Mouse (Mus musculus): ENCODE results near the gene Ano6. TPM values are rescaled to one million over a fixed set of nuclear protein-coding genes. Genes with fewer than 3 reads are reported as not detected.

Ano6 gene
- polyA plus RNA-seq, 1 experiment from 2014 or later = 27.8 TPM

GRCm38 (mm10) chr15:95762661-95763303, 27.9 kb upstream of the Ano6 start:
- Histone ChIP-seq H3K27me3 (ENCODE audit: control insufficient read depth, insufficient read depth, low read length) (no peaks in the 10 kb centered on the region), H3K27ac (replicated peaks; ENCODE audit: low read depth, low read length) (no peak overlapping the region), H3K36me3 (ENCODE audit: control insufficient read depth, insufficient read depth, low read length) (no peaks in the 10 kb centered on the region), H3K4me1 (ENCODE audit: control insufficient read depth, insufficient read depth, low read length) (no peaks in the 10 kb centered on the region), H3K4me3 (replicated peaks; ENCODE audit: low read depth, low read length) (no peak overlapping the region), H3K4me2 (ENCODE audit: low read length) (no peak overlapping the region), H3K9ac (replicated peaks; ENCODE audit: low read length) (no peak overlapping the region), H3K9me3 (ENCODE audit: control insufficient read depth, low read length) (no peaks in the 10 kb centered on the region)
- DNase-seq = peak; percentile 90
- 35% methylated on average over 12 of the region's 12 CpGs for WGBS
- peak; percentile 74; the same call in 1 of the 2 replicates for ATAC-seq (ENCODE audit: low FRiP score, low TSS enrichment)

DNA sequence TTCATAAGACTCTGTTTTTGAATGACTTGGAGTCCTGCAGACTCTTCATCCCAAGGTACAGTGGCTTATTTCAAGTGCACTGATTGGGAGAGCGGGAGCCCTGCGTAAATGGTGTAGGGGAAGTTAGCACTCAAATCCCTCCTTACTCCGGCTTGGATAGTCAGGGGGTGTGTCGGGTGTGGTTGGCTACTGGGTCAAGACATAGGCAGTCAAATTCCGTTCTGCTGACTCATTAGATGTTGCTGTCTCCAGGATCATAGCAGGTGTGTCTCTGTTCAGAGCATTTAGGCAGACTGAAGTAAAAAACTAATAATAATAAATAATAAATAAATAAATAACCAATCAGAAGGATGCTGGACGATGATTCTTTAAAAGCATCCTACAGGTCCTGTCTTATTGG, 27.2 kb upstream of the Ano6 start:
- DNase-seq (no peak), ATAC-seq (ENCODE audit: low FRiP score, low TSS enrichment) (no peak)
- Histone ChIP-seq H3K27me3 (ENCODE audit: control insufficient read depth, insufficient read depth, low read length) (no peaks in the 10 kb centered on the region), H3K4me2 (ENCODE audit: low read length) (no peak overlapping the region), H3K9ac (replicated peaks; ENCODE audit: low read length) (no peak overlapping the region), H3K4me1 (ENCODE audit: control insufficient read depth, insufficient read depth, low read length) (no peaks in the 10 kb centered on the region), H3K27ac (replicated peaks; ENCODE audit: low read depth, low read length) (no peak overlapping the region), H3K36me3 (ENCODE audit: control insufficient read depth, insufficient read depth, low read length) (no peaks in the 10 kb centered on the region), H3K9me3 (ENCODE audit: control insufficient read depth, low read length) (no peaks in the 10 kb centered on the region), H3K4me3 (replicated peaks; ENCODE audit: low read depth, low read length) (no peak overlapping the region)
- 45% methylated on average over 6 of the region's 6 CpGs for WGBS

DNA sequence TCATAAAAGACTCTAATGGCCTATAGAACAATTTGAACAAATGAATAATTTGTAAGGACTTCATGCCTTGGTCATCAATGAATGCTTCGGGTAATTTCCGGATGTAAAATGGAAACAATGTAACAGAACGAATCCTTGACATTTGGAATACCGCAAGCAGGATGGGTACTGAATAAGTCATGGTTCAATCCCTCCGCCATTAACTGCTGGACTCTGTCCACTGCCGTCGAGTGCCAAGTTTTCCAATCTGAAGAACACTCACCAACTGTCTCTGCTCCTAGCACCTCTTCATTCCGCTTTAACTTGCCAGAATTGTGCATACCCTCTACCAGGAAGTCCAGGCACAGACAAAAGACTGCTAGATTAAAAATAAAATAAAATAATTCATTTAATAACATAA, 25.4 kb upstream of the Ano6 start:
- no peak for DNase-seq
- Histone ChIP-seq H3K9me3 (ENCODE audit: control insufficient read depth, low read length) (no peaks in the 10 kb centered on the region), H3K4me3 (replicated peaks; ENCODE audit: low read depth, low read length) (no peak overlapping the region), H3K4me2 (ENCODE audit: low read length) (no peak overlapping the region), H3K36me3 (ENCODE audit: control insufficient read depth, insufficient read depth, low read length) (no peaks in the 10 kb centered on the region), H3K4me1 (ENCODE audit: control insufficient read depth, insufficient read depth, low read length) (no peaks in the 10 kb centered on the region), H3K27ac (replicated peaks; ENCODE audit: low read depth, low read length) (no peak overlapping the region), H3K27me3 (ENCODE audit: control insufficient read depth, insufficient read depth, low read length) (no peaks in the 10 kb centered on the region), H3K9ac (replicated peaks; ENCODE audit: low read length) (no peak overlapping the region)
- WGBS = 88% methylated on average over 8 of the region's 8 CpGs
- ATAC-seq (ENCODE audit: low FRiP score, low TSS enrichment) = no peak

DNA sequence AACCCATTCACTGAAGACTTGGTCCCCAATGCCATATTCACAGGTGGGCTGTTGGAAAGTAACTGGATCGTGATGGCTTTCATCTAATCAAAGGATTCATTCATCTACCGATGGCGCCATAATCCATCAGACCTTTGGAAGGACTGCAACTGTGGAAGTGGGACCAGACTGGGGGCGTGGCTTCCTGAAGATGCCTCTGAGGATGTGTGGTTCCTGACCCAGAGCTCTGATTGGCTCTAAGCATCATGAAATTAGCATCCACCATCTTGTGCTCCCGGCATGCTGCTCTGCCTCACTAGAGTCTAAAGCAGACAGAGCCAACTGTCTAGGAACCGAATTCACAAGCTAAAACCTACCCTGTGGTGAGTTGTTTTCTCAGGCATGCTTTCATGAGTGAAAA, 24.7 kb upstream of the Ano6 start:
- WGBS = 86% methylated on average over 6 of the region's 6 CpGs
- Histone ChIP-seq H3K4me3 (replicated peaks; ENCODE audit: low read depth, low read length) (no peak overlapping the region), H3K27me3 (ENCODE audit: control insufficient read depth, insufficient read depth, low read length) (no peaks in the 10 kb centered on the region), H3K9ac (replicated peaks; ENCODE audit: low read length) (no peak overlapping the region), H3K9me3 (ENCODE audit: control insufficient read depth, low read length) (no peaks in the 10 kb centered on the region), H3K36me3 (ENCODE audit: control insufficient read depth, insufficient read depth, low read length) (no peaks in the 10 kb centered on the region), H3K27ac (replicated peaks; ENCODE audit: low read depth, low read length) (no peak overlapping the region), H3K4me2 (ENCODE audit: low read length) (no peak overlapping the region), H3K4me1 (ENCODE audit: control insufficient read depth, insufficient read depth, low read length) (no peaks in the 10 kb centered on the region)
- DNase-seq = no peak
- no peak for ATAC-seq (ENCODE audit: low FRiP score, low TSS enrichment)

DNA sequence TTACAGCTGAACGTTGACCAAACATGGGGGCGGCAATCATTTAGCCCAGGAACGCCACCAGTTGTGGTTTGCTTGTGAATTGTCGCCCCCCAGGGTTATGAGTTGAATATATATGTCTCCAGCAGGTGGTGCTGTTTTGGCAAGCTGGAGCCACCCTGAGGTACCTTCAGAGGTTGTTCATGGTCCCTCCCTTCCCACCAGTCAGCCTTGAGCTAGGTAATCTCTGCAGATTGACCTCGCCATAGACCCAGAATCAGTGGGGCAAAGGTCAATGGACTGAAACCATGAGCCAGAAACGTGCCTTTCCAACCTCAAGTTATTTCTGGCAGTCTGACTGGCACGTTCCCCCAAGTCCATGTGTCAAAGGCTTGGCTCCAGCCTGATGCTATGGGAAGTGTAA, 22.8 kb upstream of the Ano6 start:
- no peaks in the 10 kb centered on the region for H3K4me1 ChIP-seq (ENCODE audit: control insufficient read depth, insufficient read depth, low read length)
- H3K4me2 ChIP-seq (ENCODE audit: low read length) = no peak overlapping the region
- no peaks in the 10 kb centered on the region for H3K27me3 ChIP-seq (ENCODE audit: control insufficient read depth, insufficient read depth, low read length)
- no peak overlapping the region for H3K9ac ChIP-seq (replicated peaks; ENCODE audit: low read length)
- no peaks in the 10 kb centered on the region for H3K9me3 ChIP-seq (ENCODE audit: control insufficient read depth, low read length)
- no peak overlapping the region for H3K4me3 ChIP-seq (replicated peaks; ENCODE audit: low read depth, low read length)
- ATAC-seq (ENCODE audit: low FRiP score, low TSS enrichment) (no peak), DNase-seq (peak; percentile 27)
- no peaks in the 10 kb centered on the region for H3K36me3 ChIP-seq (ENCODE audit: control insufficient read depth, insufficient read depth, low read length)
- H3K27ac ChIP-seq (replicated peaks; ENCODE audit: low read depth, low read length) = no peak overlapping the region
- whole genome bisulfite sequencing = 76% methylated on average over 7 of the region's 7 CpGs

DNA sequence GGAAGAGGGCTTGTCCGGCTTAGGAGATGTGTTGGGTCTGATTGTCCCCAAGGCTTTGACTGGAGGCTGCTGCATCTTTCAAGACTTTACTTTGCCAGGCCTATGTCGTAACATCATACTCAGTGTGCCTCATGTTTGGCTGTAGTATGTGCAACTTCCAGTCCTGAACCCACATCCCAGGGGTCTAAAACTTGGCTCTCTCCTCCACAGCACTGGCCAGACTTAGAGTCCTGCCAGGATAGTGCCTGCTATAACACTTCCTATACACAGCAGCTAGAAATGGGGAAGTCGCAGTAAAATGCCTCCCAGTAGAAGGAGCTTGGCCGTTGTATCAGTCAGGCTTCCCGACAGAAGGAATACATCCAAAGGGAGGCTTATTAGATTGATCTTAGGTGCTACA, 21.9 kb upstream of the Ano6 start:
- H3K36me3 ChIP-seq (ENCODE audit: control insufficient read depth, insufficient read depth, low read length) = no peaks in the 10 kb centered on the region
- no peak overlapping the region for H3K9ac ChIP-seq (replicated peaks; ENCODE audit: low read length)
- no peaks in the 10 kb centered on the region for H3K27me3 ChIP-seq (ENCODE audit: control insufficient read depth, insufficient read depth, low read length)
- no peak overlapping the region for H3K27ac ChIP-seq (replicated peaks; ENCODE audit: low read depth, low read length)
- H3K4me3 ChIP-seq (replicated peaks; ENCODE audit: low read depth, low read length) = no peak overlapping the region
- no peak for ATAC-seq (ENCODE audit: low FRiP score, low TSS enrichment)
- no peaks in the 10 kb centered on the region for H3K9me3 ChIP-seq (ENCODE audit: control insufficient read depth, low read length)
- H3K4me1 ChIP-seq (ENCODE audit: control insufficient read depth, insufficient read depth, low read length) = no peaks in the 10 kb centered on the region
- WGBS = 94% methylated on average over 5 of the region's 5 CpGs
- DNase-seq = no peak
- H3K4me2 ChIP-seq (ENCODE audit: low read length) = no peak overlapping the region

GRCm38 (mm10) chr15:95769576-95769975, 21.1 kb upstream of the Ano6 start:
- Histone ChIP-seq H3K4me2 (ENCODE audit: low read length) (no peak overlapping the region), H3K4me1 (ENCODE audit: control insufficient read depth, insufficient read depth, low read length) (no peaks in the 10 kb centered on the region), H3K27me3 (ENCODE audit: control insufficient read depth, insufficient read depth, low read length) (no peaks in the 10 kb centered on the region), H3K27ac (replicated peaks; ENCODE audit: low read depth, low read length) (no peak overlapping the region), H3K9ac (replicated peaks; ENCODE audit: low read length) (no peak overlapping the region), H3K9me3 (ENCODE audit: control insufficient read depth, low read length) (no peaks in the 10 kb centered on the region), H3K4me3 (replicated peaks; ENCODE audit: low read depth, low read length) (no peak overlapping the region), H3K36me3 (ENCODE audit: control insufficient read depth, insufficient read depth, low read length) (no peaks in the 10 kb centered on the region)
- 82% methylated on average over 4 of the region's 4 CpGs for WGBS
- DNase-seq = no peak
- no peak for ATAC-seq (ENCODE audit: low FRiP score, low TSS enrichment)

DNA sequence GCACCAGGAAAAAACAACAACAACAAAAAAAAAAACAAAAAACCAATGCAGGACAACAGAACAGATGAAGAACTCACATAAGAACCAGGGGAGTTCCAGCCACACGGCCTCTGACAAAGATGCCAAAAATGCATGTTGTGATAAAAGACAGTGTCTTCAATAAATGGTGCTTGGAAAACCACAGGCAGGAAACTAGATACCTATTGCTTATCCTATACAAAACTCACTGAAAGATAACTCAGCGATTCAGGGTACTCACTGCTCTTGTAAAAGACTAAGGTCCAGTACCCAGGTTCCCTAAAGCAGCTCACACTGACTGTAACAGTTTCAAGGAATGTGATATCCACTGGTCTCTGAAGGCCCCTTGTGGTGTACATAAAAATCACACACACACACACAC, 20.3 kb upstream of the Ano6 start:
- no peak overlapping the region for H3K9ac ChIP-seq (replicated peaks; ENCODE audit: low read length)
- H3K27ac ChIP-seq (replicated peaks; ENCODE audit: low read depth, low read length) = no peak overlapping the region
- no peaks in the 10 kb centered on the region for H3K36me3 ChIP-seq (ENCODE audit: control insufficient read depth, insufficient read depth, low read length)
- no peak overlapping the region for H3K4me2 ChIP-seq (ENCODE audit: low read length)
- no peak for DNase-seq
- no peak overlapping the region for H3K4me3 ChIP-seq (replicated peaks; ENCODE audit: low read depth, low read length)
- WGBS = 96% methylated on average over 2 of the region's 2 CpGs
- ATAC-seq (ENCODE audit: low FRiP score, low TSS enrichment) = no peak
- H3K27me3 ChIP-seq (ENCODE audit: control insufficient read depth, insufficient read depth, low read length) = no peaks in the 10 kb centered on the region
- no peaks in the 10 kb centered on the region for H3K4me1 ChIP-seq (ENCODE audit: control insufficient read depth, insufficient read depth, low read length)
- H3K9me3 ChIP-seq (ENCODE audit: control insufficient read depth, low read length) = no peaks in the 10 kb centered on the region

- Histone ChIP-seq H3K27me3 (ENCODE audit: control insufficient read depth, insufficient read depth, low read length) (no peaks in the 10 kb centered on the region), H3K4me3 (replicated peaks; ENCODE audit: low read depth, low read length) (no peak overlapping the region), H3K4me2 (ENCODE audit: low read length) (no peak overlapping the region), H3K27ac (replicated peaks; ENCODE audit: low read depth, low read length) (no peak overlapping the region), H3K9ac (replicated peaks; ENCODE audit: low read length) (no peak overlapping the region), H3K36me3 (ENCODE audit: control insufficient read depth, insufficient read depth, low read length) (no peaks in the 10 kb centered on the region), H3K4me1 (ENCODE audit: control insufficient read depth, insufficient read depth, low read length) (no peaks in the 10 kb centered on the region), H3K9me3 (ENCODE audit: control insufficient read depth, low read length) (no peaks in the 10 kb centered on the region)
- 62% methylated on average over 13 of the region's 13 CpGs for WGBS
- DNase-seq = no peak
- ATAC-seq (ENCODE audit: low FRiP score, low TSS enrichment) = no peak
Measured at GRCm38 (mm10) chr15:95772374-95772773, 18.3 kb upstream of the Ano6 start.
